Mouse (Mus musculus): ENCODE results near the gene Fdxr.

Gene Fdxr

DNA sequence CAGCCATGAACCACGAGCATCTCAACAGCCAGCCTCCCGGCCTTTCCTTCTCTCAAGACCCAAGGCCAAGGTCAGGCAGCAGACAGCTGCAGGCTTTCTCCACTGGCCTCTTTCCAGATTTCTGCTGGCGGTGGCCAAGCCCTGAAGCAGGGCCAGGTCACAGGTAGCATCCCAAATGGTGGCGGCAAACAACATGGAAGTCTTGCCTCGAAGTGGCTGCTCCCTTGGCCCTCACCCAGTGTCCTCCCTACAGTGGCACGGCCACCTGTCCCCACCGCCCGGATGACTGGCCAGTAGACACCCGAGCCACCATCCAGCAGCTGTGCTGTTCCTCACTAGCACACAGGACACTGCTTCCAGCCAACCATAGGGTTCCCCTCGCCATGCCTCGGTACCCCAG is 35.4 kb downstream of the Fdxr start:
- no peak for DNase-seq (ENCODE audit: low spot score in 2 of 2)

GRCm38 (mm10) chr11:115236570-115236969 is 40.3 kb downstream of the Fdxr start:
- DNase-seq (ENCODE audit: low spot score in 2 of 2) = no peak

GRCm38 (mm10) chr11:115234320-115235044 is 42.4 kb downstream of the Fdxr start:
- no peak for DNase-seq (ENCODE audit: low spot score in 2 of 2)

GRCm38 (mm10) chr11:115233526-115234290 is 43.1 kb downstream of the Fdxr start:
- no peak for DNase-seq (ENCODE audit: low spot score in 2 of 2)

DNA sequence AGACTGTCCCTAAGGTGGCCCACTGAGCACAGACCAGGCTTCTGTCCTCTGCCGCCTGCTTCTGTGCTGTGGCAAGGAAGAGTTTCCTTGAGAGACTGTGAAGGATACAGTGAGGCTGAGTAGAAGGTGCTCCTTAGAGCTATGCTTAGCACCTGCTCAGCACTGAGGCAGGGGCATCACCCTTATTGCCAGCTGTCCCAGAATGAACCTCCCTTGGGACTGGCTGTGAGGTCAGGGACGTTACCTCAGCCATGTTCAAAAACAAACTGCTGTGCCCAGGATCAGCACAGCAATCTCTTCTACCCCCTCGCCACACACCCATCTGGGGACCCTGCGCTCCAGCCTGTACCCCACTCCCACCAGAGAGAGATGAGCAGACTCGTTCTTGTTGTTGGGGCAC is 44.0 kb downstream of the Fdxr start:
- no peak for DNase-seq (ENCODE audit: low spot score in 2 of 2)

- DNase-seq (ENCODE audit: low spot score in 2 of 2) = no peak
Measured at GRCm38 (mm10) chr11:115231924-115232323, 44.9 kb downstream of the Fdxr start.

DNA sequence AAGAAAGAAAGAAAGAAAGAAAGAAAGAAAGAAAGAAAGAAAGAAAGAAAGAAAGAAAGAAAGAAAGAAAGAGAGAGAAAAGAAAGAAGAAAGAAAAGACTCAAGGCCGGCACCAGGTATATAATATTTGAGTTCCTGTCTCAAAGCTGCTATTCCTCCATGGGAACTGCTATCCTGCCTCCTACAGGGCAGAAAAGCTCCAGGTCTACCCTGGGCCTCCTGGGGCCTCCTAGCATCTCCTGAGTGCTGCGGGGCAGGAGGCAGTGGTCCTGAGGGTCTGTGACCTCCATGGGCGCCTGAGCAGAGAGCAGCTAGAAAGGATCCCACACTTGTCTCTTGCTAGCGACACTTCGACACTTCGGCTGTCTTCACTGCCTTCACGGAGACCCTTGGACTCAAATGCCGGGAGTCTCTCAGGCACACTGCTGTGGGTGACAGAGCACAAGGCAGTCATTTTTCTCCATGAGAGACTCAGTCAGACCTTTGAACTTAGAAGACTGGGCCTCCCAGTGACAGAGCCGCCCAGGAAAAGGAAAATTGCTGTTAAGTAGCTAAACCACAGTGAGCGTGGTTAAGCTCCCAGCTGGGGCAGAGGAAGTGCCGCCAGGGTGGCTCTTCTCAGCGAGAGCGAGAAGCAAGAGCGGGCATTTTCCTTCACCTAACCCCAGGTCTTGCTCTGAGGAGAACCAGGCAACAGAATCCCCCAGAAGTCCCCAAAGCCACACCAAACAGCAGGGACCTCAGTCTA is 45.5 kb downstream of the Fdxr start:
- peak; percentile 20 to 46 for DNase-seq (ENCODE audit: low spot score in 2 of 2)

DNA sequence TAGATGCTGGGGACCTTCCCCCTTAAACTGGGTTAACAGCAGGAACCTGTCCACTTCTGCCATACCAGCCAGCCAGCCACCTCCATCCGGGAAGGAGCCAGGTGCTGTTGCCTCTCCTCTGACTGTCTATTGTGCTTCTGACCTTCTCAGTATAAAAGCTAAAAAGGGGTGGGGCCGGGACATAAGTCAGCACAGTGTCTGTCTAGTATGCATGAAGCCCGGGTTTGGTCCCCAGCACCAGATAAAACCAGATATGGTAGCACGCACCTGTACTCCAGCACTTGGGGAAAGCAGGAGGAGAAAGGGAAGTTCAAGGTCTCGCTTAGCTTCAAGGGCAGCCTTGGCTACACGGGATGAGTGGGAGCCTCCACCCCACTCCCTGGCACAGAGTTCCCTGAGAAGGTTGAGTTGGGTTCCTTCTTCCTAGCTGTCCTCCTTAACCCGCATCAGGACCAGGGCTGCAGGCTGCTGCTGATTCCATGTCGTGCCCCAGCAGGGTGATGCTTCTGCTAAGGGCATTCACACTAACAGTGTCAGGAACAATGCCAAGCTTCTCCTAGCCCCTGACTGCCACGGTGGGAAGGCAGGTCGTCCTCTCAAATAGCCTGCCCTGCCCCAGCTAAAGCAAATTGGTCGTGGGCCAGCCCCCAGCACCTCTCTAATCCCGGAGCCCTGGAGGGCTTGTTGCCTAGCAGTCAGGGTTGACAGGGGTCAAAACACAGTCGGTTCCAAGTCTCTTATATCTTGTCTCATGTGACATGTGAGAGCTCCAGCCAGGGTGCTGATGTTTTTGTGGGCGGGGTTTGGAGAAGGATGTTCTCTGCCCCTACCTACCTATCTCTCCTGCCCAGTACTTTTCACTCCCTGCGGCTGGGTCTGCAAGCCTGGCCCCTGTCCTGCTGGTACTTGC is 47.6 kb downstream of the Fdxr start:
- no peak for DNase-seq (ENCODE audit: low spot score in 2 of 2)

DNA sequence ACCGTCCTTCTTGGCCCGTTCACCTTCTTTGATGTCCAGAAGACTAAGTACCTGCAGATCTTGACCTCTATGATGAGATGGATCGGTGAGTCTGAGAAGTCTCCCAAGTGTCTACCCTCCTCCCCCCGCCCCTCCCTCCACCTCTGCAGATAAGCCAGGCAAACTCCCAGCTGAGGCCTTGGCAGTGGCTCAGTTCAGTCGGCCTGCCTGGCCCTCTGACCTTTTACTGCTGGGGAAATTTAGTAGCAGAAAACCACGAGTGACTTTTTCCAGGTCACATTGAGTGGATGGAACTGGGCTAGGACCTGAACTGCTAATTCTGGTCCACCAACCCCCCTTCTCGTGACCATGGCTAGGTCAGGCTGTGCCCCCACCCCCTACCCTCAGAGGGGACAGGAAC is 48.4 kb downstream of the Fdxr start:
- no peak for DNase-seq (ENCODE audit: low spot score in 2 of 2)

GRCm38 (mm10) chr11:115227640-115228039 is 49.2 kb downstream of the Fdxr start:
- DNase-seq (ENCODE audit: low spot score in 2 of 2) = no peak

DNA sequence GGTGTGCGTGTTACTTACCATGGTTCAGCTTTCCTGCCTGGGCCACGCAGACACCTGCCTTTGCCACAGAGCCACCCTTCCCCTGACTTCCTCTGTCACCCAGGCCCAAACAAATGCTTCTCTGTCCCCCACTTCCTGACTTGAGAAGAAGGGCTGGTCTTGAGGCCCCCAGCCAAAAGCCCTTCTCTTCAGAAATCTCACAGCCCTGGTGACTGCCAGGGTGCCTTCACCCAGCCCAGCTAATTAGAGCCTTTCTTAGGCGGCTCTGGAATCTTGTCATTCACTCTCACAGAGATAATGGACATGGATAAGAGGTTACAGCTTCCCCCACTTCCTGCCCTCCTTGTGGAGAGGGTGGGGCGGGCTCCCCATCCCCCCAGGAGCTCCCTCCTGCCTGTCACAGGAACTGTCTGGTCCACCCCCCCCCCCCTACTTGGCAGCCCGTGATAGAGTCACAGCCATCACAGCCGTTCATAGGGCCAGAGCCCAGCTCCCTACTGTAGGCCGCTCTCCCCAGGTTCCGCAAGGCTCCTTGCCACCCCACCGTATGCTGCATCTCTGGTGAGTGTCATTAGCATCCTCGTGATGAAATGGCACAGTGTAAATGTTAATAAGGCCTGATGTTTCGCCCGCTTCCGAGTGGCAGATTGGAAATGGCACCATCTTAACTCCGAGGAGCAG is 49.9 kb downstream of the Fdxr start:
- DNase-seq (ENCODE audit: low spot score in 2 of 2) = no peak

GRCm38 (mm10) chr11:115225301-115225700 is 51.5 kb downstream of the Fdxr start:
- DNase-seq (ENCODE audit: low spot score in 2 of 2) = no peak

GRCm38 (mm10) chr11:115224889-115225288 is 52.0 kb downstream of the Fdxr start:
- peak; percentile 37 to 78 for DNase-seq (ENCODE audit: low spot score in 2 of 2)

GRCm38 (mm10) chr11:115223877-115224276 is 53.0 kb downstream of the Fdxr start:
- DNase-seq (ENCODE audit: low spot score in 2 of 2) = no peak

GRCm38 (mm10) chr11:115223451-115223850 is 53.4 kb downstream of the Fdxr start:
- no peak for DNase-seq (ENCODE audit: low spot score in 2 of 2)

GRCm38 (mm10) chr11:115222570-115222969 is 54.3 kb downstream of the Fdxr start:
- no peak for DNase-seq (ENCODE audit: low spot score in 2 of 2)

DNA sequence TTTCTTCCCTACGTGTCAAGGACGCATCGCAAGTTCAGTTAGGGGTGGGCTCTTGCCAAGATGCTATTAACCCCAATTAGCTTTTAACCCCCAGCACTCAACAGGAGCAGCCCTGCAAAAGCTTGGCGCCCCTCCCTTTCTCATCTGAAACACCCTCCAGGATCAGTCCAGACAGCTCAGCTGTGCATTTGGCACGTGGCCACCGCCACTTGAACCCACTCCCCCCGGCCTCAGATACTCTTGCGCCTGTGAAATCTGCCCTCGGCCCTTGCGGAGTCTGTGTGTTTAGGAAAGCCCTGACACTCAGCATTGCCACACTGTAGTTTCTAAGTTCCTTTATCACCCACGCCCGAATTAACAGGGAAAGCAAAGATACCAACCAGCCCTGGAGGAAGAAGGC is 54.8 kb downstream of the Fdxr start:
- DNase-seq (ENCODE audit: low spot score in 2 of 2) = no peak

DNA sequence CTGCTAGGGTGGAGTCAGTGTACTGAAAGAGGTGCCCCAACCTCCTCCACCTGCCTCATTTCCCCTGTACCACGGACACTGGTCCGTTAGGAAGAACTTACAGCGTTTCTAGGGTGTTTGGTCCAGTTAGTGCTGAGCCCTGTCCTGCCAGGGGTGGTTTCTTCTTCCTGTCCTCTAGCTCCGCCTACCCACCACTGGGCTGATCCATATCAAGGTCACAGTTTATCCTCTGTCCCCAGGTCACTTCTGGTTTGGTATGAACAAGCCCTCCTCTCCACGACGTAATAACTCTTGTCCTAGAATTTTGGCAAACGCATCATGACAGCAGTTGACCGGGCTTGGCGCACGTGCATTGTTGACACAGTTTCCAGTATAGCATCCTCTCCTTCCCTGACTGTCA is 57.2 kb downstream of the Fdxr start:
- DNase-seq (ENCODE audit: low spot score in 2 of 2) = no peak

- DNase-seq (ENCODE audit: low spot score in 2 of 2) = no peak
Measured at GRCm38 (mm10) chr11:115219263-115219662, 57.6 kb downstream of the Fdxr start.
